Mouse (Mus musculus) spleen, adult 2 months (tissue): ENCODE measurements around the gene Plcb4.

ENCODE experiments used
- CTCF ChIP-seq: fragments of 200-500 bp; IDR thresholded peaks from 2 replicates; pipeline ENCODE4 v1.5.1; 2011; ENCODE audit warnings: mild to moderate bottlenecking, inconsistent platforms; ENCODE audit not compliant: insufficient read depth, insufficient read length, insufficient replicate concordance; ENCODE audit errors: extremely low read depth
- POLR2A ChIP-seq: fragments of 200-500 bp; IDR thresholded peaks from 2 replicates; pipeline ENCODE4 v1.6.1; 2011; ENCODE audit warnings: low read depth, low read length, inconsistent platforms

DNA sequence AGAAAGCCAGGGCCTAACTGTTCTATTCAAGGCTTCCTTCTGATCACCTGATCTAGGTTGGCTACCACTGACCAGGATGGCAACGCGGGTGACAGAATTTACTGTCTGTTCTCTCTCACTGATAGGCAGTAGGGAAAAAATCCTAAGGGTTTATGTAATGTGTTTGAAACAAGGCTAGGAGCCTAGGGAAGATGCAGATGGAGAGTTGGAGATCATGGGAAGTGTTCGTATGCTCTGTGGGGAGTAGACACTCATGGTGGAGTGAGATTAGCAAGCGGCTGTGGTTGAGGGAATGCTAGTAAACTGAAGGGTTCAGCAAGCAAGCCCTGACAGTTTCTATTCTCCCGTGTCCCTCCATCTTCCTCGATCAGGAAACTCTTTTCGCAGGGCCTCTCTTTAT lies 220.5 kb downstream of the Plcb4 start:
- TF ChIP-seq CTCF (no peak), POLR2A (no peak)
